Mouse (Mus musculus) liver, embryonic 11.5 days (tissue): ENCODE results near the gene Ndn. TPM values are rescaled to one million over a fixed set of nuclear protein-coding genes. Genes with fewer than 3 reads are reported as not detected.

Experiments used
- ATAC-seq: fragments of 200-750 bp; cut with Nextera tagmentation; replicated peaks from 2 replicates; pipeline ENCODE4 v1.8.0; 2017; ENCODE audit warnings: moderate number of reproducible peaks, mild to moderate bottlenecking, moderate TSS enrichment, moderate library complexity; ENCODE audit not compliant: low FRiP score
- DNase-seq: peaks from one replicate; pipeline ENCODE4 v3.0.0-alpha.2; 2017; ENCODE audit warnings: low spot score
- H3K27ac ChIP-seq: fragments of 300-500 bp; sonication (generic); 2 replicates; pipeline ENCODE4 v1.5.1; 2014; ENCODE audit warnings: mild to moderate bottlenecking, low read depth, low read length, control low read depth
- H3K27me3 ChIP-seq: fragments of 300-500 bp; sonication (generic); replicated peaks from 2 replicates; pipeline ENCODE4 v1.6.1; 2014; ENCODE audit warnings: low read length, mixed read lengths; ENCODE audit not compliant: control insufficient read depth, insufficient read depth
- H3K36me3 ChIP-seq: fragments of 300-500 bp; sonication (generic); 2 replicates; pipeline ENCODE4 v1.6.1; 2014; ENCODE audit warnings: mild to moderate bottlenecking, low read length, moderate library complexity, mixed read lengths; ENCODE audit not compliant: control insufficient read depth, insufficient read depth
- H3K4me1 ChIP-seq: fragments of 300-500 bp; sonication (generic); replicated peaks from 2 replicates; pipeline ENCODE4 v1.6.1; 2014; ENCODE audit warnings: low read length, mixed read lengths; ENCODE audit not compliant: control insufficient read depth, insufficient read depth
- H3K4me2 ChIP-seq: fragments of 300-500 bp; sonication (generic); 2 replicates; pipeline ENCODE4 v1.6.1; 2014; ENCODE audit warnings: mild to moderate bottlenecking, control low read depth, moderate library complexity
- H3K4me3 ChIP-seq: fragments of 300-500 bp; sonication (generic); 2 replicates; pipeline ENCODE4 v1.5.1; 2014; ENCODE audit warnings: low read depth, low read length, control low read depth
- H3K9ac ChIP-seq: fragments of 300-500 bp; sonication (generic); 2 replicates; pipeline ENCODE4 v1.6.1; 2014; ENCODE audit warnings: low read depth, low read length, control low read depth
- H3K9me3 ChIP-seq: fragments of 300-500 bp; sonication (generic); 2 replicates; pipeline ENCODE4 v1.6.1; 2016; ENCODE audit warnings: low read length, inconsistent platforms, mixed read lengths; ENCODE audit not compliant: control insufficient read depth
- WGBS: fragments of 180-500 bp; shearing (Covaris S2); extraction: QIAGEN DNeasy Blood & Tissue Kit; methylation state at CpG from one replicate; pipeline ENCODE4 v1.1.7; 2014; 5-methylcytosine and 5-hydroxymethylcytosine counted together
- polyA plus RNA-seq: library from polyadenylated mRNA; unstranded; fragments of >200 nt; fragmentation: Nextera tagmentation; extraction: Ambion mirVana; gene quantifications from 2 replicates; pipeline ENCODE4 v1.2.1, GENCODE M21; 2014

The Ndn gene
- 26.8 and 27.1 TPM in 2 replicates for polyA plus RNA-seq

GRCm38 (mm10) chr7:62346269-62346668 lies at the start of gene Ndn:
Gene Ndn, plus strand, starts transcription at chr7:62346569.
- H3K27ac ChIP-seq, result no peak within 1 kb of the TSS
- no peak within 1 kb of the TSS for H3K4me3 ChIP-seq
- WGBS, result 36% methylated on average over 1 of the region's 1 CpGs

GRCm38 (mm10) chr7:62302451-62302850 lies 43.9 kb upstream of the Ndn start:
- ATAC-seq, result no peak
- 84% methylated on average over 3 of the region's 3 CpGs for WGBS

More at GRCm38 (mm10) chr7:62346269-62346668, at the start of gene Ndn:
- H3K27me3 ChIP-seq, result no peaks in the 10 kb centered on the region
- H3K4me1 ChIP-seq, result no peaks in the 10 kb centered on the region
- no peak for ATAC-seq
- H3K4me2 ChIP-seq, result no peak within 1 kb of the TSS
- no peak within 1 kb of the TSS for H3K9ac ChIP-seq
- no peaks in the 10 kb centered on the region for H3K36me3 ChIP-seq
- DNase-seq, result no peak
- H3K9me3 ChIP-seq, result no peaks in the 10 kb centered on the region

GRCm38 (mm10) chr7:62306896-62307614 lies 39.3 kb upstream of the Ndn start:
- H3K27ac ChIP-seq, result no peak overlapping the region
- ATAC-seq, result no peak
- no peak overlapping the region for H3K4me2 ChIP-seq
- no peaks in the 10 kb centered on the region for H3K36me3 ChIP-seq
- no peaks in the 10 kb centered on the region for H3K4me1 ChIP-seq
- no peak overlapping the region for H3K9ac ChIP-seq
- no peaks in the 10 kb centered on the region for H3K27me3 ChIP-seq
- 56% methylated on average over 6 of the region's 6 CpGs for WGBS
- H3K9me3 ChIP-seq, result no peaks in the 10 kb centered on the region
- no peak for DNase-seq
- no peak overlapping the region for H3K4me3 ChIP-seq

More at GRCm38 (mm10) chr7:62302451-62302850, 43.9 kb upstream of the Ndn start:
- no peaks in the 10 kb centered on the region for H3K4me1 ChIP-seq
- no peaks in the 10 kb centered on the region for H3K27me3 ChIP-seq
- H3K4me3 ChIP-seq, result no peak overlapping the region
- no peak overlapping the region for H3K4me2 ChIP-seq
- H3K9me3 ChIP-seq, result no peaks in the 10 kb centered on the region
- H3K36me3 ChIP-seq, result no peaks in the 10 kb centered on the region
- no peak overlapping the region for H3K9ac ChIP-seq
- no peak for DNase-seq
- H3K27ac ChIP-seq, result no peak overlapping the region

GRCm38 (mm10) chr7:62316793-62317192 lies 29.6 kb upstream of the Ndn start:
- H3K4me3 ChIP-seq, result no peak overlapping the region
- no peak overlapping the region for H3K27ac ChIP-seq
- WGBS, result 67% methylated on average over 5 of the region's 5 CpGs
- H3K9me3 ChIP-seq, result peaks cover 2% of the 10 kb centered on the region; the same call in 1 of the 2 replicates
- H3K36me3 ChIP-seq, result no peaks in the 10 kb centered on the region
- no peaks in the 10 kb centered on the region for H3K4me1 ChIP-seq
- H3K9ac ChIP-seq, result no peak overlapping the region
- H3K4me2 ChIP-seq, result no peak overlapping the region
- ATAC-seq (no peak), DNase-seq (no peak)
- H3K27me3 ChIP-seq, result no peaks in the 10 kb centered on the region

- Histone ChIP-seq H3K9me3 (no peaks in the 10 kb centered on the region), H3K27me3 (no peaks in the 10 kb centered on the region), H3K4me1 (no peaks in the 10 kb centered on the region), H3K9ac (no peak overlapping the region), H3K36me3 (no peaks in the 10 kb centered on the region), H3K4me2 (no peak overlapping the region), H3K4me3 (no peak overlapping the region), H3K27ac (no peak overlapping the region)
- 10% methylated on average over 1 of the region's 1 CpGs for WGBS
- DNase-seq, result no peak
- ATAC-seq, result no peak
Measured at GRCm38 (mm10) chr7:62345411-62345810, 958 bp upstream of the Ndn start.

GRCm38 (mm10) chr7:62348106-62348803 lies 1.9 kb downstream of the Ndn start:
- no peak overlapping the region for H3K9ac ChIP-seq
- no peaks in the 10 kb centered on the region for H3K4me1 ChIP-seq
- no peaks in the 10 kb centered on the region for H3K9me3 ChIP-seq
- H3K4me2 ChIP-seq, result peak overlapping the region; percentile 56
- H3K4me3 ChIP-seq, result peak overlapping the region; percentile 43
- 12% methylated on average over 42 of the region's 42 CpGs for WGBS
- ATAC-seq (peak; percentile 82), DNase-seq (peak; percentile 45)
- no peak overlapping the region for H3K27ac ChIP-seq
- H3K36me3 ChIP-seq, result no peaks in the 10 kb centered on the region
- no peaks in the 10 kb centered on the region for H3K27me3 ChIP-seq

- H3K9me3 ChIP-seq, result no peaks in the 10 kb centered on the region
- WGBS, result 37% methylated on average over 17 of the region's 17 CpGs
- H3K27me3 ChIP-seq, result no peaks in the 10 kb centered on the region
- DNase-seq (no peak), ATAC-seq (peak; percentile 41; the same call in 1 of the 2 replicates)
- no peak overlapping the region for H3K27ac ChIP-seq
- H3K4me3 ChIP-seq, result peak overlapping the region; percentile 43
- H3K4me1 ChIP-seq, result no peaks in the 10 kb centered on the region
- no peak overlapping the region for H3K9ac ChIP-seq
- H3K36me3 ChIP-seq, result no peaks in the 10 kb centered on the region
- H3K4me2 ChIP-seq, result peak overlapping the region; percentile 56
Measured at GRCm38 (mm10) chr7:62348804-62349190, 2.4 kb downstream of the Ndn start.

GRCm38 (mm10) chr7:62351266-62351665 lies 4.9 kb downstream of the Ndn start:
- DNase-seq (no peak), ATAC-seq (no peak)
- Histone ChIP-seq H3K9me3 (no peaks in the 10 kb centered on the region), H3K4me2 (no peak overlapping the region), H3K27ac (no peak overlapping the region), H3K4me1 (no peaks in the 10 kb centered on the region), H3K4me3 (no peak overlapping the region), H3K9ac (no peak overlapping the region), H3K36me3 (no peaks in the 10 kb centered on the region), H3K27me3 (no peaks in the 10 kb centered on the region)
- 36% methylated on average over 8 of the region's 8 CpGs for WGBS
